Mouse (Mus musculus): ENCODE data around the gene Tmem235.

DNA sequence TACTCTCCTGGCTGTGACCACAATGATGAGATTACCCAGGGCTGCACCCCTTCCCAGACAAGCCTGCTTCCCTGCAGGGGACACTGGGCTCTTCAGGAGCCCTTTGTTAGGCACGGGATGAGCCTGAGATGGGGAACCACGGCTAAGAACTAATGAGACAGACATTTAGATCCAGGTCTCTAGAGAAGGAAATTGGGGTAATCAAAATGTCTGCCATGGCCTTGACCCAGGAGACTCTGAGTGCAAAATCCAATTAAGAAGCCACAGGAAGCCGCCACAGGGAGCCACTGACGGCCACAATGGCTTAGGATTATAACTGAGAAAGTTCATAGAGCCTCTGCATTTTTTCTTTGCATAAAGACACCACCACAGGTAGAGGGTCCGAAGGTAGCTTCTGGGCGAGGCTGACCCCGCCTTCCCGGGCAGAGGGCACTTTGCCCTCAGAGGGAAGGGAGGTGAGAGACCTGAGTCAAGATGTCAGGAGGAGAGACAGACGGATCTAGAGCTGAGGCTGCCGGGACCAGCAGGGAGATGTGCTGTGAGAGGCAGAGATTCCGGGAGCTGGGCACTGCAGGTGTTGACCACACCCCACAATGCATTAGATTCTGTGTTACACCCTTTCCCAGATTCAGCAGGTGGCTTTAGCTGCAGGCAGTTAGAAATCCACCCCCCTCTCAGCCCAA lies 2.8 kb downstream of the Tmem235 start:
- TF ChIP-seq POLR2A (IDR thresholded peaks at IDR 0.05; ENCODE audit: low read depth, low read length) = no peak
- no peak for TF ChIP-seq CTCF (IDR thresholded peaks at IDR 0.05; ENCODE audit: extremely low read depth, insufficient read depth, insufficient read length, insufficient replicate concordance)

All from spleen, adult 2 months (tissue).